Mouse (Mus musculus) forebrain, embryonic 10.5 days (tissue): Measurements from ENCODE around the gene Mcat. TPM values are rescaled to one million over a fixed set of nuclear protein-coding genes. Genes with fewer than 3 reads are reported as not detected.

Source experiments
- DNase-seq: peaks from one replicate; pipeline ENCODE4 v3.0.0-alpha.2; 2017; ENCODE audit warnings: low spot score; ENCODE audit errors: extremely low spot score
- H3K27ac ChIP-seq: fragments of 300-500 bp; sonication (generic); 2 replicates; pipeline ENCODE4 v1.5.1; 2016; ENCODE audit warnings: mild to moderate bottlenecking
- H3K27me3 ChIP-seq: fragments of 300-500 bp; sonication (generic); 2 replicates; pipeline ENCODE4 v1.6.1; 2016; ENCODE audit warnings: mild to moderate bottlenecking; ENCODE audit not compliant: poor library complexity, severe bottlenecking
- H3K36me3 ChIP-seq: fragments of 300-500 bp; sonication (generic); replicated peaks from 2 replicates; pipeline ENCODE4 v1.6.1; 2016; ENCODE audit warnings: mild to moderate bottlenecking, moderate library complexity
- H3K4me1 ChIP-seq: fragments of 300-500 bp; sonication (generic); 2 replicates; pipeline ENCODE4 v1.6.1; 2016
- H3K4me3 ChIP-seq: fragments of 300-500 bp; sonication (generic); 2 replicates; pipeline ENCODE4 v1.5.1; 2016; ENCODE audit warnings: mild to moderate bottlenecking, moderate library complexity
- H3K9me3 ChIP-seq: fragments of 300-500 bp; sonication (generic); 2 replicates; pipeline ENCODE4 v1.6.1; 2016; ENCODE audit warnings: mild to moderate bottlenecking, moderate library complexity
- WGBS: fragments of 180-500 bp; shearing (Covaris S2); methylation state at CpG from one replicate; pipeline ENCODE4 v1.1.7; 2016; 5-methylcytosine and 5-hydroxymethylcytosine counted together
- polyA plus RNA-seq: library from polyadenylated mRNA; unstranded; fragments of >200 nt; fragmentation: Nextera tagmentation; extraction: Ambion mirVana; gene quantifications from 2 replicates; pipeline ENCODE4 v1.2.1, GENCODE M21; 2016

Gene Mcat
- polyA plus RNA-seq, 1 experiment from 2014 or later: 48.3 TPM

DNA sequence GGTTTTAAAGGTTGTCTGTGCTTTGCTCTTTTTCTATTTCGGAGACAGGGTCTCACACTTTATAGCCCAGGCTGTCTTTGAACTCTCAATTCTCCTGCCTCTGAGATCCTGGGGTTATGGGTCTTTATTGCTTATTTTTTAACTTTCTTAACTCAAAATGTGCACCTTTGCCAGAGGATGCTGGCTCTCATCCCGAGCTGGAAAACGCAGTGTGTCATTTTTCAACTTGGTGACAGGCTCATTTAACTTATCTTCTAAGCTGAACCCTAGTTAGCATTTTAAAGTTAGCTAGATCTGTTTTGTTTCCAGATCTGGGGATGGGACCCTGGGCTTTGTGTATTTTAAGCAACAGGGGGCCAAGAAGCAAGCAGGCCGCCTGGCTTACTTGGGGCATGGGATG lies 34.7 kb downstream of the Mcat start:
- DNase-seq: no peak
- Histone ChIP-seq H3K4me1 (peaks cover 30% of the 10 kb centered on the region), H3K27me3 (peaks cover 68% of the 10 kb centered on the region), H3K4me3 (no peak overlapping the region), H3K36me3 (no peaks in the 10 kb centered on the region), H3K9me3 (no peaks in the 10 kb centered on the region), H3K27ac (no peak overlapping the region)
- 74% methylated on average over 4 of the region's 4 CpGs for WGBS

DNA sequence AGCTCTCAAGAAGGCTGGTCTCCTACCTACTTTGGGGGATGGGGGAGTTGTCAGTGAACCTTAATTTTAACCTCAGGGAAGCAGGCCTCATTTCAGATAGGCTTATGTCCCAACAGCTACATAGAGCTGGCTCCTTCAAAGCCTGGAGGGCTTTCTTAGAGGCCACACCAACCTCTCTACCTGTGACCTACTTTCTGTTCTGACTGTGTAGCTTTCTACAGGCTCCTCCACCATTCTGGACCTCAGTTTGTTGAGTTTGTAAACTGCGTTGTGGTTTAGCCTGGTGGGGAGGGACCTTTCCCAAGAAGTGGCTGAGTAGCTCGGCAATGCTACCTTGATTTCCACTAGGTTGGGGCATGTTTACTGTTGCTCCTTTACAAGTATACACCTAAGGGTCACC lies 35.8 kb downstream of the Mcat start:
- peaks cover 73% of the 10 kb centered on the region for H3K27me3 ChIP-seq
- no peak overlapping the region for H3K27ac ChIP-seq
- no peaks in the 10 kb centered on the region for H3K36me3 ChIP-seq
- 59% methylated on average over 2 of the region's 2 CpGs for WGBS
- H3K4me1 ChIP-seq: peaks cover 38% of the 10 kb centered on the region
- no peaks in the 10 kb centered on the region for H3K9me3 ChIP-seq
- H3K4me3 ChIP-seq: peak overlapping the region; percentile 68; the same call in 1 of the 2 replicates
- DNase-seq: no peak

DNA sequence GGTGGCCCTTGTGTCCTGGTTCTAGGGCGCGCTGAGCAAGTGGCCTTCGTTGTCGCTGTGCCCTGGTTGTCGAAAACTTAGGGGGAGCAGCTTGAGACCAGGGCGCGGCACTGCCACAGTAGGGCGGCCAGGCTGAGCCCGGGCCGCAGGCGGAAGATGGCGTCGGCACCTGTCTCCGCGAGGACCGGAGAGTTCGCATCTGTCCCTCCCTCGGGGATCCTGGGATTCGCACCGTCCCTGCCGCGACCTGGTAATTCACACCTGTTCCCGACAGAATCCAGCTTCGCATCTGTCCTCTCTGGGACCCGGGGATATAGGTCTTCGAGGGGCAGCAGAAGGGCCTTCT lies 36.5 kb downstream of the Mcat start:
- H3K4me3 ChIP-seq: peak overlapping the region; percentile 68
- peaks cover 42% of the 10 kb centered on the region for H3K4me1 ChIP-seq
- no peaks in the 10 kb centered on the region for H3K9me3 ChIP-seq
- under 1% methylated on average over 26 of the region's 26 CpGs for WGBS
- no peaks in the 10 kb centered on the region for H3K36me3 ChIP-seq
- DNase-seq: no peak
- peak overlapping the region; percentile 70 for H3K27ac ChIP-seq
- peaks cover 73% of the 10 kb centered on the region for H3K27me3 ChIP-seq

DNA sequence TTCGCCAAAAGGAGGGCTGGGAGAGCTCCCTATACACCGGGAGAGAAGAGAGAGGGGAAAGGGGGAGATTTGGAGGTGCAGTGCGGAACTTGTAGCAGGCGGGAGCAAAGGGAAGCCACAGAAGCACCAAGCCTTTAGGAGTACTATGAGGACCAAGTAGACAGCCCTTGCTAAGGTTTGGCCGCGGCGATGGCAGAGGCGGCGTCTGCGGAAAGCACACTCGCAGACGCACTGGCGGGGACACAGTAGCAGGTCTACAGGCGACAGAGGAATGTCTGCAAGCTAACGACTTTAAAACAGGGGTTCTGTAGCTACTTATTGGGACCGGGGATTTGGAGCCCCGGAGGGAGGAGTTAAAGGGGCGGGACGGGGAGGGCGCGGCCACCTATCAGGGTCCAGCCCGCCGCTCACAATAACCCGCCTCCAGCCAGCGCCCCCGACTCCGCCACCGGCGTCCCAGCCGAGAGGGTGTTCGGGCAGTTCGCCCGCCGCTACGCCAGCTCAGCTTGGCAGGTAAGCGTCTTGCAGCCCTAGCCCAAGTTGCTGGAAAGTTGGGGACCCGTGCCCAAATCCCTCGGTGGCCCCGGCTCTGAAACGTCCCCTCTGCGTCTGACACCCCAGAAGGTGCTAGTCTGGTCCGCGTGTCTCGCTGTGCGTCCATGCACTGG lies 37.0 kb downstream of the Mcat start, which contains the start of gene Bik:
Bik (plus strand) TSS at position 439 of the 668 bp plus-strand sequence.
- Histone ChIP-seq H3K36me3 (no peaks in the 10 kb centered on the region), H3K9me3 (no peaks in the 10 kb centered on the region), H3K4me3 (peak within 1 kb of the TSS; percentile 68), H3K27ac (peak within 1 kb of the TSS; percentile 70), H3K4me1 (peaks cover 44% of the 10 kb centered on the region), H3K27me3 (peaks cover 73% of the 10 kb centered on the region)
- DNase-seq: peak; percentile 72
- under 1% methylated on average over 45 of the region's 45 CpGs for WGBS

DNA sequence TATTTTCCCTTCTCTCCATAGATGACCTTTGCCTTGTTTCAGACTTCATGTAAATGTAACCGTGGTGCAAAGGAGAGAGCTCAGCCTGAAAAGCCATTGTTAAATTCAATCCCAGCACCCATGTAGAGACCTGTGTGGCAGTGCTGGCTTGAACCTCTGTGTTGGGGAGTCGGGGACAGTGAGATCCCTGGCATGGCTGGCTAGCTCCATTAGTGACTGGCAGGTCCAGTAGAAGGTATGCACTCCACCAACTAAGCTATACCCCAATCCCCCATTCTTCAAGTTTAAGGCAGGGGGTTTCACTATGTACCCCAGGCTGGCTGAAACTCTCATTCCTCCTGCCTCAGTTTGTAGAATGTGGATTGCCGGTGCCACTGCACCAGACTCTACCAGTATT lies 39.3 kb downstream of the Mcat start:
- WGBS: 83% methylated on average over 3 of the region's 3 CpGs
- no peak for DNase-seq
- H3K4me3 ChIP-seq: no peak overlapping the region
- H3K27me3 ChIP-seq: peaks cover 62% of the 10 kb centered on the region
- H3K9me3 ChIP-seq: no peaks in the 10 kb centered on the region
- H3K27ac ChIP-seq: no peak overlapping the region
- H3K4me1 ChIP-seq: peaks cover 44% of the 10 kb centered on the region
- H3K36me3 ChIP-seq: no peaks in the 10 kb centered on the region

DNA sequence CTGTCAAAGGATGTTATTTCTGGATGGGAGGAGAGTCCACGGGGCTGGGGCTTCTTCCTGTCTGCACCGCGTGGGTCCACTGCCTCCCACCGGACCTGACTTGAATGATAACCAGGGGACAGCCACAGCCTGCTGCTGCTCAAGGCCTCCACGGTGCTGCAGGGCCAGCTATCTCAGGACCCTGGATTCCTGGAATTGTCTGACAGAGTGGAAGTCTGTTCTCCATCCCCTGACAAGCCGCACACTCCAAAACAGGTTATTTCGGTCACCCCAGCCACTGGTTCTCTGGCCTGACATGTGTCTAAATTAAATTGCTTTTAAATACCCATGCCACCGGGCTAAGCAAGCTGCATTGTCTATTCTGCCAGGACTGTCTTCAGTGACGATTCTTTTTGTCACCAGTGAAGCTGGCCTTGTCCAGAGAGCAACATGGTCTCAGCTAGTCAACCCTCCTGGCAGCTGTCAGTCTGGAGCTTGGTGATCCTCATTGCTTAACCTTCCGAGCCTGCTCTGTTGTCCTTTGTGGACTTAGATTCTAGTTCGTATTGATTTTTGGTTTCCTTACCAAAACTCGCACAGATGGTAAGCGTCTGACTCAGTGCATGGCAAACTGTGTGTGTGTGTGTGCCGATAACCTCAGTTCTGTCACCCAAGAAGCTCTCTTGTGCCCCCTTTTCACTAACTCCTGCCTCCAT lies 39.8 kb downstream of the Mcat start:
- Histone ChIP-seq H3K27me3 (peaks cover 62% of the 10 kb centered on the region), H3K36me3 (no peaks in the 10 kb centered on the region), H3K27ac (no peak overlapping the region), H3K9me3 (no peaks in the 10 kb centered on the region), H3K4me1 (peaks cover 45% of the 10 kb centered on the region), H3K4me3 (no peak overlapping the region)
- no peak for DNase-seq
- 69% methylated on average over 14 of the region's 14 CpGs for WGBS

DNA sequence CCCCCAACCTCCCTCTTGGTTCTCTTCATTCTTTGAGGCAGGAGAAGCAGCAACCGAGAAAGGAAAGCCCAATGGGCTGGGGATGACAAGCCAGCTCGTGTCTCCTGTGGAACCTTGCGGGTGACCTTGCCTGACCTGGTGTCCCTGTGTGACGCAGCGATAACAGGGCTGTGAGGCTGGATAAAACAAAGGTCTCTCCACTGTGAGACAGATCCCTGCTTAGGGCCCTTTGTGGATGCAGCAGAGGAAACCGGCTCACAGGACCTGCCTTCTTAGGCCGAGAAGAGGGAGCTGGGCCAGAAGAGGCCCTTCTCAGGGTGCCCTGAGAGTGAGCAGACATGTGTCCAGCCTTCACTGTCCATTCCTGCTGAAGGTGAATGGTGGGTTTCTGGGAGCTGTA lies 40.4 kb downstream of the Mcat start:
- no peaks in the 10 kb centered on the region for H3K9me3 ChIP-seq
- no peak overlapping the region for H3K4me3 ChIP-seq
- peaks cover 59% of the 10 kb centered on the region for H3K27me3 ChIP-seq
- no peaks in the 10 kb centered on the region for H3K36me3 ChIP-seq
- H3K4me1 ChIP-seq: peaks cover 51% of the 10 kb centered on the region
- no peak for DNase-seq
- 21% methylated on average over 7 of the region's 7 CpGs for WGBS
- H3K27ac ChIP-seq: 0 out of 2 replicates have a peak overlapping the region, but pooled peaks have one; percentile 27

DNA sequence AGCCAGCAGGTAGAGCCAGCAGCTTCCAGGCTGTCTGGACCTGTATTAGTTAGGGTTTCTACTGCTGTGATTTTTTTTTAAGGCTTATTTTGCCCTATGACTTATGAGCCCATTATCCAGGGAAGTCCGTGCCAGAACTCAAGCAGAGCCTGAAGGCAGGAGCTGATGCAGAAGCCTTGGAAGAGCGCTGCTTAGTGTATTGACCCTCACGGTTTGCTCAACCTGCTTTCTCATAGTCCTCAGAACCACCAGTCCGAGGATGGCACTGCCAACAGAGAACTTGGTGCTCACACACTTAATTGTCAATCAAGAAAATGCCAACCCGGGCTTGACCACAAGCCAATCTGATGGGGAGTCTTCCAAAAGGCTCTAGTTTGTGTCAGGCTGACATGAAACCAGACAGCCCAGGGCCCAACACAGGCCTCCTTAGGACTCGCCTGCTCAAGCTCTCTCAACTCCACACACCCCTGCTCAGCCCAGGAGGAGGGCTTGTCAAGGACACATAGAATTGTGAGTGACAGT lies 42.7 kb downstream of the Mcat start:
- H3K4me1 ChIP-seq: peaks cover 41% of the 10 kb centered on the region
- H3K9me3 ChIP-seq: no peaks in the 10 kb centered on the region
- H3K27me3 ChIP-seq: peaks cover 36% of the 10 kb centered on the region
- WGBS: 83% methylated on average over 6 of the region's 6 CpGs
- H3K36me3 ChIP-seq: no peaks in the 10 kb centered on the region
- DNase-seq: no peak
- no peak overlapping the region for H3K4me3 ChIP-seq
- no peak overlapping the region for H3K27ac ChIP-seq

DNA sequence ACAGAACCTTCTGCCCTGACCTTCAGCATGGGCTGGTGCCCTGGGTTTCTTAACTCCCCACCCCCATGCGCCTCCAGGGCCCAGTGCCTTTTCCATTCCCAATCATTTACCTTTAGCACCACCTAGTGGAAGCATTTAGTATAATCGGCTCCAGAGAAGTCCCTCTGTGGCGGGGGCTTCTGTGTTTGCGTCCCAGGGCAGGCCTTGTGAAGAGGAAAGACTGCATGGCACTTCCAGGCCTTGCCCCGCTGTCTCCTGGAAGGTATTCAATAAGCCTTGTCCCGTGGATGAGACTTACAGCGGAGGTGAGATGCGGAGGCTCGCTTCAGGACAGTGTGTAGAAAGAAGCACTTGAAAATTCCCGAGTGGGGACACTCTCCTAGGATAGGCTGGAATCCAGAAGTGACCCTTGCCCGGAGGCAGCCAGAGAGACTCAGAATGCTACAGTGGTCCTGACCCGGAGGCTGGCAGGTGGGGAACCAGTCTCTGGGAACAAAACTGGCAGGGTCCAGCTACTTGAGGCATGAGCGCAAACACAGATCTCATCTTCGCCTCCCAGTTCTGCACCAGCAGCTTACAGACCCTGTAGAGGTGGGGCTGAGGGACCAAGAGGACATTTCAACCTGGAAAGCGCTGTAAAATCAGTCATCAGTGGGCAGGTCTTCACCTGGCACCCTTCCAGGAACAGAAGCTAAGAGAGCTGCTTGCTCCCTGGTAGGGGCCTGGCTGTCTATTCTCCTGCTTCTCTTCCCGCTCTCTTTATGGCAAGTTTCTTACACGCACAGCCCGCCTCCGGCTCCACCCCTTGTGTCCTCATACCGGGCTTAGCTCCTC lies 45.2 kb downstream of the Mcat start:
- no peaks in the 10 kb centered on the region for H3K36me3 ChIP-seq
- peaks cover 11% of the 10 kb centered on the region; the same call in 1 of the 2 replicates for H3K27me3 ChIP-seq
- WGBS: 39% methylated on average over 20 of the region's 20 CpGs
- H3K9me3 ChIP-seq: no peaks in the 10 kb centered on the region
- H3K4me3 ChIP-seq: no peak overlapping the region
- peaks cover 23% of the 10 kb centered on the region for H3K4me1 ChIP-seq
- DNase-seq: peak; percentile 72
- peak overlapping the region; percentile 25; the same call in 1 of the 2 replicates for H3K27ac ChIP-seq

DNA sequence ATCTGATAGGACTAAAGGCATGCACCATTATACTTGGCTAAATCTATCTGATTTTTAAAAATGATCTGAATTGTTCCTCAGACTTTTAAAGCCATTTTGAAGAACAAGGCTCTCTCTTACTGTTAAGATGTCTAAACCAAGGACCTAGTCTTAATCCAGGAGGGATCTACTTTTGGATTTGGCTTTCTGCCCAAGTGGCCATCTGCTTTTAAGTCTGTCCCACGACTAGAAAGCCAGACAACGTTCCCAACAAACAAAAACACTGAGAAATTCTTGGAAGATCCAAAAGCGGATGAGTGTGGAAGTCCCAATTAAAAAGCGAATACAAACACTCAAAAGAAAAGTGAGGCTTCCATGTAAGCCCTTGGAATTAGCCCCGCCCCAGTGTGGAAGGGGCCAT lies 48.6 kb downstream of the Mcat start:
- peaks cover 11% of the 10 kb centered on the region; the same call in 1 of the 2 replicates for H3K27me3 ChIP-seq
- no peak for DNase-seq
- H3K27ac ChIP-seq: no peak overlapping the region
- H3K36me3 ChIP-seq: no peaks in the 10 kb centered on the region
- H3K4me1 ChIP-seq: peaks cover 22% of the 10 kb centered on the region
- H3K9me3 ChIP-seq: no peaks in the 10 kb centered on the region
- H3K4me3 ChIP-seq: no peak overlapping the region
- WGBS: 74% methylated on average over 5 of the region's 5 CpGs

DNA sequence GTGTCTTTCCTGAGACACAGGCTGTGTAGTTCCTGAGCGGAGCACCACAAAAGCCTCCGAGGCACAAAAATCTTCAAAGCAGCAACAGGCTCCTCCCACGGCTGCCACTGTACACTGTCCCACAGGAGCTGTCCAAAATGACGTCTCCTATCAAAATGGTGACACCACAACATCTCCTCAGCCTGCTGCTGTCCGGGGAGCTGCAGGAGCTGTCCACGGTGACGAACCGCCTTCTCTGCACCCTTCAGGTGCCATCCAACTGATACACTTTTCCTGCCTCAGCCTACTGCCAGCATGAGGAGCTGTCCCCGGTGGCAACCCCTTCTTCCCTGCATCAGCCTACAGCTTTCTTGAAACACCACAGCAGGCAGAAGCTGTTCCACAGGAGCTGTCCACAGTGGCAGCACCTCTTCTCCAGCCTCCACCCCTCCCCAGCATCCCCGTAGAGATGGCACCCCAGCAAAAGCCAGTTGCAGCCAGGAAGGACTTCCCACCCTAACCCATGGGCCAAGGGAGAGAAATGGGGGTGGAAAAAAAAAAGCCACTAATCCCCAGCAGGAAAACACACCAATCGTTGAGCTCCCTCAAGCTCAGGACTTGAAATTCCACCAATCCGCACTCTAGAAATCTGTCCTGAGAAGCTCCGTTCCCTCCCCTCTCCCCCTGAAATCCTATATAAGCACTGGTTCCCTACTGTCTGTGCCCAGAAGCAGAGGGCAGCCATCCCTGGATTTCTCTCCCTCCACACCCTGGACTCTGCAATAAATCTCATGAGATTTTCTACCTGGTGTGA lies 50.9 kb downstream of the Mcat start:
- DNase-seq: no peak
- 85% methylated on average over 13 of the region's 13 CpGs for WGBS
- no peaks in the 10 kb centered on the region for H3K9me3 ChIP-seq
- H3K27me3 ChIP-seq: no peaks in the 10 kb centered on the region
- no peak overlapping the region for H3K4me3 ChIP-seq
- H3K4me1 ChIP-seq: peaks cover 14% of the 10 kb centered on the region
- H3K27ac ChIP-seq: no peak overlapping the region
- H3K36me3 ChIP-seq: no peaks in the 10 kb centered on the region

DNA sequence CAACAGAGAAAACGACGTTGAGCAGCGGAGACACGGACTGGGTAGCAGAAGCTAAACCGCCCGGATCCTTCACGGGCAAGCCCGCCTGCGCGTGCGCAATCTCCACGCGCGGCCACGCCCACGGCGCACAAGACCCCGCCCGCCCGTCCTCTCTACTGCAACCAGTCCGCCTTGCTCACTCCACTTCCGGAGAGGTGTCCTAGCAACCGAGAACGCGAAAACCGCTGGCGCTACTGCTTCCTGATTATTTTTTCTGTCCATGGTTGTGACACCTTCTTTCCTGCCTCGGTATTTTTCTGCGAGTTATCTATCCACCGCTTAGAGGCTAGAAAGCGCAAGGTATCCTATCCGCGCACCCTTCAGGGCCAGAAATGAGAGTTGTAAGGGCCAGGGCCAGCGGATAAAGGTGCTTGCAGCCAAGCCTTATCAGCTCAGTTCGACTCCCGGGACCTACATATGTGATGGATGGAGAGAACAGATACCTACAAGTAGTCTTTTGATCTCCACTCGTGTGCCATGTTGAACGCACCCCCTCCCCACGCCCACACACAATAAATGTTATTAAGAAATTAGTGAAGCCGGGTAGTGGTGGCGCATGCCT lies 52.7 kb downstream of the Mcat start, which contains the start of gene Ttll1:
Ttll1 (minus strand) TSS at position 89 of the 601 bp plus-strand sequence.
- peak; percentile 93 for DNase-seq
- no peaks in the 10 kb centered on the region for H3K36me3 ChIP-seq
- peaks cover 14% of the 10 kb centered on the region for H3K4me1 ChIP-seq
- H3K4me3 ChIP-seq: peak within 1 kb of the TSS; percentile 73
- WGBS: 12% methylated on average over 41 of the region's 41 CpGs
- peak within 1 kb of the TSS; percentile 87 for H3K27ac ChIP-seq
- no peaks in the 10 kb centered on the region for H3K9me3 ChIP-seq
- H3K27me3 ChIP-seq: no peaks in the 10 kb centered on the region
